Mouse (Mus musculus) thymus, postnatal 4 days (tissue): ENCODE measurements around the gene Gse1.
A peak's percentile ranks its signal among the peaks of the same experiment; 100 is the strongest.
"Not testable (repeated sequence)": the region's sequence is repeated elsewhere in the genome, so short reads cannot be mapped to it uniquely, and the experiment has no call there.

Experiments
- DNase-seq: peaks from one replicate; pipeline ENCODE4 v3.0.0; 2021

The Gse1 gene

DNA sequence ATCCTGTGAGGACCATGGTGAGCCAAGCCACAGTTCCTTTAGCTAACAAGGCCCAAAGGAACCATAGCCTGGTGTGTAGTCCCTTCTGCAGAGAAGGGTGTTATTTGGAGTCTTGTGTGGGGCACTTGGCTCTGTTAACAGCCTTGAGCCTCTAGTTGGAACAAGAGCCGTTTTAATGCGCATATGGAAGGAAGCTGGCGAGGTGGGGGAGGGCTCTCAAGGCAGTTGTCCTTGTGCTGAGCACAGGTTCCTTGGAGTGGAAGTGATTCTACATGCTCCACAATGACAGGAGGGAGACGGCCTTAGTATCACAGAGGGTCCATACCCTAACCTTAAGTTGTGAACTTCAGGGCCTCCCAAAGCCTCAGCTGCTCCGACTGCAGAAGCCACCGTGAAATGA, 129.2 kb downstream of the Gse1 start:
- DNase-seq = no peak

- DNase-seq = no peak
Measured at GRCm38 (mm10) chr8:120361301-120361700, 133.0 kb downstream of the Gse1 start.

- peak; percentile 70 for DNase-seq
Measured at GRCm38 (mm10) chr8:120363552-120364071, 135.4 kb downstream of the Gse1 start.

GRCm38 (mm10) chr8:120364093-120364725, 136.0 kb downstream of the Gse1 start:
- peak; percentile 83 for DNase-seq

DNA sequence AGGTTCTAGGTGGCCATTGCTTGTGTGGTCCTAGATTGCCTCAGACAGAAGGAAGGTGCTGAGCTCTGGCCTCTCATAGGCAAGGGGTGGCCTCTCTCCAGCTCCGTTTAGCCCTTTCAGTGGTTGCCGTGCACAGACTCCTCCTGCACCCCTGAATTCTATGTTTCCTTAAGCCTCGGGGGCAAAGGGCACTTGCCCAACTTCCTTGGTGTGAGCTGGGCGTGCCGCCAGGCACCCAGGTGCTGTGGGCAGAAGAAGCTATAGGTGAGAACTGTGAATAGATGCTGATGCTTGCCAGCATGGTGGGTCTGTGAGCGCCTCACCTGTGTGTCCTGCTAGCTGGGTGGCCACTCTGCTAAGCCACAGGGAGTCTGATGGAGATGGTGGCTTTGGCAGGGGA, 138.6 kb downstream of the Gse1 start:
- no peak for DNase-seq

DNA sequence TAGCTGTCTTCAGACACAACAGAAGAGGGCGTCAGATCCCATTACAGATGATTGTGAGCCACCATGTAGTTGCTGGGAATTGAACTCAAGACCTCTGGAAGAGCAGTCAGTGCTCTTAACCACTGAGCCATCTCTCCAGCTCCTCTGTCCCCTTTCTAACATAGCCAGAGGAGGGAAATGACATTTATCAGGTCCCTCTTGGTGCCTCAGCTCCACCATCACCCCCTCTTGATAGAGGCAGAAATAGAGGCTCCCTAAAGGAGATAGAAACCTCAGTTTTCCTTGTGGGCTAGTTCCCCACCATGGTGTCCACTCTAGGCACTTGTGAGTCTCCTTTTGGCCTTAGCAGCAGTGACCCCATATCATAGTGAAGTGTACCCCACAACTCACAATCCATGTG, 139.9 kb downstream of the Gse1 start:
- not testable (repeated sequence) for DNase-seq

DNA sequence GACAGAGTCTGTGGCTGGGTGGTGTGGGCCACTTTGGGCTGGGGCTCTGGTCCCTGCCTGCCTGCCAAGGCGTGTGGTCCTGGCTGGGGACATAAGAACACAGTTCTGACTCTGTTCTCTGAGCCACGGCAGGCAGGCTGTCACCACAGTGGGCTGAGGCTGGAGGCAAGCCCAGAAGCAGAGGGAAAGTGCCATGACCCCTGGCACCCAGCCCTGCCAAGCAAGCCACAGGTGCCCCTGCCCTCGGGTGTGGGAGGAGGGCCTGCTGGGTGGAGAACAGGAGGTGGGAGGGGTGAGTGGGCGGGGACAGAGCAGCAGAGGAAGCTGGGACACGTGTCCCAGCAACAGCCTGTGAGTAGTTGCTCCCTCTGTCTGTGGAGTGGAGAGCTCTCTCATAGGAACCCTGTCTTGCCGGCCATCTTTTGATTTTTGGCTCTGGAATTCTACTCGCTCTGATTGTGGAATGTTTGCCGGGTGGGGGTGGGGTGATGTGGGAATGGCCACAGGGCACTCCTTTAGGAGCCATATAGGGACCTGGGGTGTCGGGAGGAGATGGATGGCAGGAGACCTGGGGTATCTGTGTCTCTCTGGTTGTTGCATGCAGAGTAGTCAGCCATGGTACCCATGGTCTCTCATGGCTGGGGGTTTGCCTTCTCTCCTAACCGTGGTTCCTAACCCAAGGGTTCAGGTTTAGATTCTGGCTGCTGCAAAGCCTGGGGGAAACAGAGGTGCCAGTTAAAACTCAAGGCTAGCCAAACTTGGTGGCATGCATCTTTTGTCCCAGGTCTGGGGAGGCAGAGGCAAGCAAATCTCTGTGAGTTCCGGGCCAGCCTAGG, 140.8 kb downstream of the Gse1 start:
- DNase-seq = peak; percentile 93

DNA sequence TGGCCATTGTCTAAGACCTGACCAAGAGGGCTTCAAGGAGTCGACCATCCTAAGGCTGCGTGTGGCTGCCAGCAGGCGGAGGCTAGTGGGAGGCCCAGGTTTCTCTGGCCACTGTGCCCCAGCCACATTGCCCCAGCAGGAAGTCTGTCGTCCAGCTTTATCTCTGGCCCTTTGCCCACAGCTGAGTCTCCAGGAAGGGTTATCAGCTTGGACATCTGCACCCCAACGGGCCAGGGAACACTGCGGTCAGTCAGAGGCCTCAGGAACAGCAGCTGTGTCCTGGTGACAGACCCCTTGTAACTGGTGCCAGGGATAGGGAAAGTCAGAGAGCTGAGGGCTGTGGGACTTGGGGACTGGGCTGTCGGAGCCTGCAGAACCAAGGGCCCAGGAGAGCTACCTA, 141.7 kb downstream of the Gse1 start:
- DNase-seq = no peak

DNA sequence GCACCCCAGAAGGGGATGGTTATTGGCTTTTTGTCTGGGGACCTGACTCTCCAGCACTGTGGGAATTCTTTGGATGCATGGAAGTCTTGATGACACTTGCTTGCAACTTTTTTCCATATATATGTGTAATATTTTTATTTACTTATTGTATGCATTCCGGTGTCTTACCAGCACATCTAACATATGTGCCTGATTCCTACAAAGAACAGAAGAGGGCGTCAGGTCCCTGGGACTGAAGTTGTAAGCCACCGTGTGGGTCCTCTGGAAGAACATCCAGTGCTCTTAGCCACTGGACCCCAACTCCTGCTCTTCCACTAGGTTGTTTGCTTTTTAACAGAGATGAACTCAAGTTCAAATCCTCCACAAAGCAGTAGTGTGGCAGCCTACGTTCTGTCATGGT, 142.2 kb downstream of the Gse1 start:
- DNase-seq = no peak

- DNase-seq = no peak
Measured at GRCm38 (mm10) chr8:120371146-120371545, 142.9 kb downstream of the Gse1 start.

DNA sequence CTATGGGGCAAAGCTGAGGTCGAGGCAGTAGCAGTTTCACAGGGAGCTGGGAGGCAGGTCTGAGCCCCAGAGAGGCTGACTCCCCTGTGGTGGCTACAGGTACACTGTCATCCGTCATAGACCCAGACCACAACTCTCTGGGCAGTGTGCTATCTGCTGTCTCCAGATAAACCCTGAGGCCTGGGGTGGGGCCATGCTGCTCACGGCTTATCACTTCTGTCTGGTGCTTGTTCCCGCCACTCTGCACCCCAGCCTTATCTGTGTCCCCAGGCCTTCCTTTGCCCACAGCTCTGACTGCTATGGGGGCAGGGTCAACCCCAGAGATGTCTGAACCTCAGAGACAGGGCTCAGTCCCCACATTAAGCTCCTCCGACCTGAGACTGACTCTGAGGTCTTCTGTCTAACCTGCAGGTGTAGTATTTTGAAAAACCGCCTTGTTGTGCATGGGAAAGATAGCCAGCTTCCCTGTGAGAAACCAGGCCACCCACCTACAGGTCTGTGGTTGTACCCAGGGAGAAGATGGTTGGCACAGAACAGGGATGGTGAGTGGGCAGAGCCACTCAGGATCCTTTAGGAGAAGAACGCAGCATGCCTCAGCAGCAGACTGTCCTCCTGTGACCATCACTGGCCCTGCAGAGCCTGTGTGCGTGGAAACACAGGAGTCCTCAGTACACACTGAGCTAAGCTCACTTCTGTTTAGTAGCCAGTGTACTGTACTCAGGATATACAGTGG, 143.6 kb downstream of the Gse1 start:
- no peak for DNase-seq

- DNase-seq = no peak
Measured at GRCm38 (mm10) chr8:120372684-120373083, 144.4 kb downstream of the Gse1 start.

GRCm38 (mm10) chr8:120373621-120374020, 145.4 kb downstream of the Gse1 start:
- no peak for DNase-seq

DNA sequence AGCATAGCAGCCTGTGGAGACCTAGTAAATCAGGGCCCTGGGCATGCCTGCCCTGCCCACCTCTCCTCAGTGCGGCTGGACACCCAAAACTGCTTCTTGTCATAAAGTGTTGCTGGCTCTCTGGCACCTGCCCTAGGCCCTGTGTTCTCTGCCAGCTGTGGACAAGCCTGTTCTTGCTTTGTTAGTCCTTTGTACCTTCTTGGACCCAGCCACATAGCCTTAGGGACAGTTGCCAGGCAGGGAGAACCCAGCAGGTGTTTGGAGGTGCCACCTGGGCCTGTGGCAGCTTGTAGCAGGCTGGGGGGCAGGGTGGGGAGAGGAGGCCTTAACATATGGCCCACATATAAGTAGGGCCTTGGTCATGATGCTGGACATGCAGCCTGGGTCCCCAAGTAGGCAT, 145.8 kb downstream of the Gse1 start:
- no peak for DNase-seq

DNA sequence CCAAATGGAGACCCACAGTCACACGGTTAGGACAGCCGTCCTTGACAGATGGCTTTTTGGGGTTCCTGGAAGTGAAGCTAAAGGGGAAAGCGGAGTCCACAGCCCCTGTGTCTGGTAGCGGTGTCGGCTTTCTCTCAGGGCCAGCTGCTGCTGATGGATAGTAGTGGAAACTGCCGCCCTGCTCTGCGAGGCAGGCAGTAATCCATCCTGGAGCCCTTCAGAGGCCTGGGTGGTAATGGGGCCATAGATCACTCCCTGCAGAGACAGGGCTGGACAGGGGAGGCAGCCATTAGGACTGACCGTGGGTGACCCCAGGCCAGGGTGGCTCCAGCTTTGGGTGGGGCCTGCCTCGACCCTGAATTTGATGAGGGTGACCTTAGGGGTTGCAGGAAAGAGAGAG, 146.3 kb downstream of the Gse1 start:
- no peak for DNase-seq

DNA sequence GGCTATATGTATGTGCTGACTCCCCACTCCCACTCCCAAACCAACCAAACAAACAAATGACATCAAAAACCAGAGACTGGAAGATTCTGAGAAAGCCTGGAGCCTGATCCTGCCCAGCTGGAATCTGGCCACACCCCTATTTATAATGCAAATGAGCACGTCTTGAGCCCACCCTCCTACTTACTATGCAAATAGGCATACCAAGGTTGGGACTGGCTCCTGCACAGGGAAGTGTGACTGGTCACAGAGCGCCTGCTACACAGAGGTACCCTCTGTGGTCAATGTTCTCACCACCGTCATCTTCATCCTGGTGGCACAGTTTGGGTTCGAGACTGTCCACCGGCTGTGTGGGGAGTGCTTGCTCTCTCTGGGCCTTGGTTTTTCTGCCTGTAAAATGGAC, 146.9 kb downstream of the Gse1 start:
- no peak for DNase-seq

- no peak for DNase-seq
Measured at GRCm38 (mm10) chr8:120376215-120376614, 148.0 kb downstream of the Gse1 start.

DNA sequence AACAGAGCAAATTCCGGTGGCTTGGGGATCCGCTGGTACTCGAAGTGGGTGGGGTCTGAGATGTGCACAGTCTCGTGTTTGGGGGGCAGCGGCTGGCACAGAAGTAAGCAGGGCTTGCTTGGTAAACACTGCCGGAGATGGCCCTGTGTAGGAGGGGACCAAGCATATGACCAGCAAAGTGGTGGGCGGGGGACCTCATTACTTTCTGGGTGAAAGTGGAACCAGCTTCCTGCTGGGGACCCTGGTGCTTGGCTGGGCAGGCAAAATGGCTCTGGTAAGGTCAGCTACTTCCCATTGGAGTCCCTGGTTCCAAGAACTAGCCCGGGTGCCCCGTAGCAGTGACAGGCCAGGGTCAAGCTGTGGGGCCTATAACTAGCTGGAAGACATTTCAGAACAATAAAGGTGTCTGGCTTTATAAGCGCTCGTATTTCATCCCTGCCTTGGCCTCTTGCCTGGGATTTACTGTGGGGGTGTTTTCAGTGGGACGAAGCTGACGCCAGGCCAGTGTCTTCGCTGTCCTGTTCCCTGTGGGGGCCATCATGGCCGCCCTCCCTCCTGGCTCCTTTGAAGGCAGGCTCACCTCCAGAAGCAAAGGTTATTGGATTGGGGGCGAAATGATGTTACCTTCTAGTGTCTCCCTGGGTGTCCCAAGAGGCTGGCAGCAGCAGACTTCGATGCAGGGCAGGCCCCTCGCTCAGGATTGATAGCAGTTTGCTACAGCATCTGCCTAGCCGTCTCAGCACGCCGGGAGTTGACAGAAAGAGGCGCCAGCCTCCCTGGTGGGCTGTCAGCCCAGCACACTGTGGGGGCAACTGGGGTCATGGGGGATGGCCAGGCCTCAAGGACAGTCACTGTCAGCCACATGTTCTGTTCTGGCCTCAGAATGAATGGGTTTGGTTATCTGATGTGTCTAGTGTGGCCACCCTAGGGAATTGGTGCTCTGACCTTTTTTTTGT, 148.9 kb downstream of the Gse1 start:
- no peak for DNase-seq

DNA sequence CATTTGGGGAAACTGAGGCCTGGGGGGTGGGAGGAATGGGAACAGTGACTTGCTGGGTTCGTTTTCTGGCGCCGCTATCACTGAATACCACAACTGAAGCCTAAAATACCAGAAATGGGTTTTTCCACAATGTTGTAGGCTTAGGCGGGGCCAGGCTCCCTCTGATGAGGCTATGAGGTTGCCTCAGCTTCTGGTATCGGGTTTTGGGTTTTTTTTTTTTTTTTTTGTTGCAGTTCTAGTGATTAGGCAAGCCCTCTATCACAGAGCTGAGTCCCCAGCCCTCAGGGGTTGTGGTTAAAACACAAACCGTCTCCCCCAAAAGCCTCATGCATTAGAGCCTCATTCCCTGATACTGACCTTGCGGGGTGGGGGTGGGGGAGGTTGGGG, 149.5 kb downstream of the Gse1 start:
- no peak for DNase-seq

DNA sequence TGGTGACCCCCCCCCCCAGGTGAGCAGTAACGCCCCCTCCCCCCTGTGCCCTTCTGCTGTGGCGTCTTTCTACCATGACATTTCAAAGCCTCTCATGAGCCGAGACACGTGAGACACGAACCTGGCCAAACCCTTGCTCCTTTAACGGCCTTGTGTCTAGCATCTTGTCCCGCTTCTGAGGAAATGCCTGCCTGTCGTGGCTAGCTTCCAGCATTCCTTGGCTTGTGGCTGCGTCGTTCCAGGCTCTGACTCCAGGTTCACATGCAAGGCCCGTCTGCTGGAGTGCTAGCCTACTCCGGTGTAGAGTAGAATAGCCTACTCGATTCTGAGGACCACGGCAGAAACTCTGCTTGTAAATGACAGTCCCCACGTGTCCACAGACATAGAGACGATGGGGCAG, 150.1 kb downstream of the Gse1 start:
- DNase-seq = no peak

DNA sequence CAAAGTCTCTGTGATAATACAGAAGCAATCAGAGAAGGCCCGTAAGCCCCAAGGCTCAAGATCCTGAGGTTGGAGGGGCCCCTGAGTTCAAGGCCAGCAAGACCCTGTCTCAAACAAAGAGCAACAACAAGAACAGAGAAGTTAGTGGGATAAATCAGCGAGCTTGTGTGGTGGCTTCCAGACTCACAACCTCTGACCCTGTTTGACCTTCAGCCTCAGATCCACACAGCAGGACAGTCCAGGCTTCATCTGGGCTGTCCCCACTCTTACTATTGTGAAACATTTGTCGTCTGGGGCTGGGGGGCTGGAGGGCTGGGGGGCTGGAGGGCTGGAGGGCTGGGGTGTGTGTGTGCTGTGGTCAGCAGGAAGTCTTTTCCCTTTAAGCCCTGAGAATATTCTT, 150.8 kb downstream of the Gse1 start:
- DNase-seq = no peak

DNA sequence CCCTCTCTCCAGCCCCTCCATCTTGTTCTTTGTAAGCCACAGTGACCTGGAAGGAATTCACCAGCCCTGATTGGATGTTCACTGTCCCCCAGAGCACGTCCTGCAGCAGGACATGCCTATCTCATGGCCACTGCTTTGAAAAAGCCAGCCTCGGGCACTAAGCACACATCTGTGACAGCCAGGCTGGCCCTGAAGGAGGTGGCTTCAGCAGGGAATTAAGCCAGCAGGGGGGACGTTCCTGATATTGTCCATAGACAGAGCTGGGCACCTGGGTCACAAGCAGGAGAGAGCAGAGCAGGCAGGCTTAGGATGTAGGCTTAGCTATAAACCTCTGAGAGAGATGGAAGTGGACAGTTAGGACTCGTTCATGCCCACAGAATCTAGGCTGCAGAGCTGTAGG, 153.6 kb downstream of the Gse1 start:
- no peak for DNase-seq
